Mouse (Mus musculus): ENCODE results near the gene Rcbtb2. TPM values are rescaled to one million over a fixed set of nuclear protein-coding genes. Genes with fewer than 3 reads are reported as not detected.

Gene Rcbtb2
- polyA plus RNA-seq, 1 experiment from 2014 or later = 32.2 TPM

- Histone ChIP-seq H3K36me3 (ENCODE audit: control insufficient read depth, insufficient read depth) (no peaks in the 10 kb centered on the region), H3K4me1 (replicated peaks; ENCODE audit: control insufficient read depth, insufficient read depth, low read length) (no peaks in the 10 kb centered on the region), H3K4me2 (replicated peaks; ENCODE audit: low read depth) (no peak overlapping the region), H3K27ac (ENCODE audit: low read depth, low read length) (no peak overlapping the region), H3K9me3 (ENCODE audit: control insufficient read depth) (no peaks in the 10 kb centered on the region), H3K4me3 (ENCODE audit: low read depth, low read length) (no peak overlapping the region), H3K27me3 (replicated peaks; ENCODE audit: control insufficient read depth, insufficient read depth, low read length) (no peaks in the 10 kb centered on the region), H3K9ac (ENCODE audit: low read depth, low read length) (no peak overlapping the region)
- TF ChIP-seq CTCF (IDR thresholded peaks at IDR 0.05; ENCODE audit: low read depth) = no peak
- ATAC-seq = no peak
- 91% methylated on average over 3 of the region's 3 CpGs for WGBS
Observed at GRCm38 (mm10) chr14:73141800-73142199, 19.0 kb downstream of the Rcbtb2 start.

DNA sequence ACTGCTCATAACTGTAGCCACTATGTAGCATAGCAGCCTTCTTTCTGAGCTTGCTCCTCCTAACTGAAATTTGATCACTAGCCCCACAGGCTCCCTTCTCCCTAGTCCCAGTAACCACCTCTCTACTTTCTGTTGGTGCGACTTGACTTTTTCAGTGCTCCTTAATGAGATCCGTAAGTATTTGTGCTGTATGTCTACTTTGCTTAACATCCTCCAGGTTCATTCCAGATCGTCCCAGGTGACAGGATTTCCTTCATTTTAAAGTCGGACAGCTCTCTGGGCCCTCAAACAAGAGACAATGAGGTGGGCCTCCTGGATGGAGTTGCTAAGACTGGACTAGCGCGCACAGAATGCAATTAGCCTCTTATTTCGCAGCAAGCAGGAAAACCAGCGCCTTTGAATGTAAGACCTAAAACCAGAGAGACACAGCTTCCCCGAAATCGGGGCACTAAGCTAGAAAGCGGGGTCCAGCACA is 19.6 kb downstream of the Rcbtb2 start:
- peak; percentile 4; the same call in 1 of the 2 replicates for ATAC-seq
- H3K4me2 ChIP-seq (replicated peaks; ENCODE audit: low read depth) = peak overlapping the region; percentile 75
- H3K36me3 ChIP-seq (ENCODE audit: control insufficient read depth, insufficient read depth) = no peaks in the 10 kb centered on the region
- no peaks in the 10 kb centered on the region for H3K9me3 ChIP-seq (ENCODE audit: control insufficient read depth)
- H3K9ac ChIP-seq (ENCODE audit: low read depth, low read length) = peak overlapping the region; percentile 96
- no peaks in the 10 kb centered on the region for H3K4me1 ChIP-seq (replicated peaks; ENCODE audit: control insufficient read depth, insufficient read depth, low read length)
- H3K27ac ChIP-seq (ENCODE audit: low read depth, low read length) = peak overlapping the region; percentile 96
- WGBS = 3% methylated on average over 11 of the region's 11 CpGs
- H3K27me3 ChIP-seq (replicated peaks; ENCODE audit: control insufficient read depth, insufficient read depth, low read length) = no peaks in the 10 kb centered on the region
- no peak for TF ChIP-seq CTCF (IDR thresholded peaks at IDR 0.05; ENCODE audit: low read depth)
- peak overlapping the region; percentile 80 for H3K4me3 ChIP-seq (ENCODE audit: low read depth, low read length)

DNA sequence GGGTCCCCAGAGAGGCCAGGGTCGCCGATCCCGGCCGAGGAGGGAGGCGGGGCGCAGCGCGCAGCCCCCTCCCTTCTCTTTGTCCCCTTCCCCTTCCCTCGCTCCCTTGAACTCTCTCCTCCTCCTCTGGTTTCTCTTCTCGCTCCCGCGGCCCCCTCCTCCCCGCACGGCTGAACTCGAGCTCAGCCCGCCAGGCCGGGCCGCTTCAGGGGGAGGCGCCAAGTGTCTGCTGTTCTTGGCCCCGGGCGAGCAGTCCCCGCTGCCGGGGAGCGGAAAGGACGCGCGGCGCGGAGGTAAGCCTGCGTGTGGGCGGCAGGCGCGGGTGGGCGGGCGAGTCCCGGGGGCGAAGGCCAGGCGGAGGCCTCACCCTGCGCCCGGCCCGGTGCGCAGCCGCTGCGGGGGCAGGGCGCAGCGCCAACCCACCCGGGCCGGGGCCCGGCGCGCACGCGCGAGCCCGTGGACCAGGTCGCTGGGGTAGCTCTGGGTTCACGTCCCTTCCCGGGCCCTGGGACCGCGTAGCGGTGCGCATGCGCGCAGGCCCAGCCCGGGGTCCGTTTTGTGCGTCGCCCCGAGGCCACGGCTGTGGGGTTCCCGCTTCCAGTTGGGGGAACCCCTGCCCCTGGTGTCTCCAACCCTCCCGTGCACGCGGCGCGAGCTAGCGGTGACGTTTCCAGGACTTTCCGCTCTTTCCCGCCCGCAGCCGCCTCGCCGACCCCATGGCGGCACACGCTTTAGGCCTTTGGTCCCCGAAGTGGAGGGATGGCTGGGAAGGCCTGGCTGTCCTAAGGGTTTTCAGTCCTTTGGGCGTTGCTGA is 20.3 kb downstream of the Rcbtb2 start:
- Histone ChIP-seq H3K9me3 (ENCODE audit: control insufficient read depth) (no peaks in the 10 kb centered on the region), H3K4me2 (replicated peaks; ENCODE audit: low read depth) (peak overlapping the region; percentile 75), H3K27ac (ENCODE audit: low read depth, low read length) (peak overlapping the region; percentile 96), H3K36me3 (ENCODE audit: control insufficient read depth, insufficient read depth) (no peaks in the 10 kb centered on the region), H3K4me3 (ENCODE audit: low read depth, low read length) (peak overlapping the region; percentile 80), H3K27me3 (replicated peaks; ENCODE audit: control insufficient read depth, insufficient read depth, low read length) (no peaks in the 10 kb centered on the region), H3K4me1 (replicated peaks; ENCODE audit: control insufficient read depth, insufficient read depth, low read length) (no peaks in the 10 kb centered on the region), H3K9ac (ENCODE audit: low read depth, low read length) (peak overlapping the region; percentile 96)
- TF ChIP-seq CTCF (IDR thresholded peaks at IDR 0.05; ENCODE audit: low read depth) = no peak
- peak; percentile 94 for ATAC-seq
- WGBS = under 1% methylated on average over 84 of the region's 88 CpGs

GRCm38 (mm10) chr14:73143710-73144420 is 21.0 kb downstream of the Rcbtb2 start:
- peak overlapping the region; percentile 96 for H3K9ac ChIP-seq (ENCODE audit: low read depth, low read length)
- peak overlapping the region; percentile 96 for H3K27ac ChIP-seq (ENCODE audit: low read depth, low read length)
- no peaks in the 10 kb centered on the region for H3K27me3 ChIP-seq (replicated peaks; ENCODE audit: control insufficient read depth, insufficient read depth, low read length)
- no peaks in the 10 kb centered on the region for H3K4me1 ChIP-seq (replicated peaks; ENCODE audit: control insufficient read depth, insufficient read depth, low read length)
- H3K9me3 ChIP-seq (ENCODE audit: control insufficient read depth) = no peaks in the 10 kb centered on the region
- 29% methylated on average over 25 of the region's 25 CpGs for WGBS
- H3K4me2 ChIP-seq (replicated peaks; ENCODE audit: low read depth) = peak overlapping the region; percentile 75
- peak; percentile 22 for ATAC-seq
- peak overlapping the region; percentile 80 for H3K4me3 ChIP-seq (ENCODE audit: low read depth, low read length)
- no peak for TF ChIP-seq CTCF (IDR thresholded peaks at IDR 0.05; ENCODE audit: low read depth)
- no peaks in the 10 kb centered on the region for H3K36me3 ChIP-seq (ENCODE audit: control insufficient read depth, insufficient read depth)

DNA sequence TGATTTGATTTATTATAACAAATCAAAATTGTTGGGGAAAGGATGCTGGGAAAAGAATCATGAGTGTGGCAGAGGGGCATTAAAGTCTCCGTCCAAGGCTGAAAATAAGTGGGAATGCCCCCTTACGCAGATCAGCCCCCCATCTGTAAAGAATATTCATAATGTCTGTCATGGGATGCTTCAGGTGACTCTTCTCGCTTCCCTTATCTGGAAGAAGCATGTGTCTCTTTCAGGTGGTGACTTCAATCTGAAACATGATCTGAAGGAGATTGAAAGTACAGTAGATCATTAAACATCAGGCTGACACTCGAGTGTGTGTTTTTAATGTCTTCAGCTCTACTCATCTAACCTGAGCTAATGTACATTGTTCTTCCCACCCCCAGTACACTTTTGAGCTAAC is 22.7 kb downstream of the Rcbtb2 start:
- Histone ChIP-seq H3K9me3 (ENCODE audit: control insufficient read depth) (no peaks in the 10 kb centered on the region), H3K4me2 (replicated peaks; ENCODE audit: low read depth) (no peak overlapping the region), H3K36me3 (ENCODE audit: control insufficient read depth, insufficient read depth) (no peaks in the 10 kb centered on the region), H3K9ac (ENCODE audit: low read depth, low read length) (no peak overlapping the region), H3K4me1 (replicated peaks; ENCODE audit: control insufficient read depth, insufficient read depth, low read length) (no peaks in the 10 kb centered on the region), H3K27me3 (replicated peaks; ENCODE audit: control insufficient read depth, insufficient read depth, low read length) (no peaks in the 10 kb centered on the region), H3K27ac (ENCODE audit: low read depth, low read length) (no peak overlapping the region), H3K4me3 (ENCODE audit: low read depth, low read length) (no peak overlapping the region)
- no peak for ATAC-seq
- TF ChIP-seq CTCF (IDR thresholded peaks at IDR 0.05; ENCODE audit: low read depth) = no peak
- 89% methylated on average over 4 of the region's 4 CpGs for WGBS

DNA sequence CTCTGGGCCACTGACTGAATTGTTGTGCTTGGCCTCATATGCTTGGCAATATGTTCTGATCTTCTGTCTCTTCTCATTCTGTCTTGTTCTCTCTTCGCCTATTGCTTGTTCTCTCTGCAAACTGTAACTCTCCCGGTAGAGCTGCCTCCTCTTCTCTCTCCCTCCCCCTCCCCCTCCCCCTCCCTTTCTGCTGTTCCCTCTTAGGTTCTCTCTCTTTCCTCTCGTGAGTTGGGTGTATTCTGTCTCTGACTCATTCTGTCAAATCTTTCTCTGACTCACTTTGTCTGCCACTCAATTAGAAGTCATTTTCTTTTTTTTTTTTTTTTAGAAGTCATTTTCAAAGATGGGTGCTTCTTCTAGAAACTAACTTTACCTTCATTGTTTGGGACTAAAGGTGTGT is 23.9 kb downstream of the Rcbtb2 start:
- H3K9me3 ChIP-seq (ENCODE audit: control insufficient read depth) = no peaks in the 10 kb centered on the region
- no peak overlapping the region for H3K27ac ChIP-seq (ENCODE audit: low read depth, low read length)
- no peak overlapping the region for H3K4me2 ChIP-seq (replicated peaks; ENCODE audit: low read depth)
- H3K4me1 ChIP-seq (replicated peaks; ENCODE audit: control insufficient read depth, insufficient read depth, low read length) = no peaks in the 10 kb centered on the region
- no peak for ATAC-seq
- no peak for TF ChIP-seq CTCF (IDR thresholded peaks at IDR 0.05; ENCODE audit: low read depth)
- H3K36me3 ChIP-seq (ENCODE audit: control insufficient read depth, insufficient read depth) = no peaks in the 10 kb centered on the region
- WGBS = 57% methylated on average over 3 of the region's 3 CpGs
- no peaks in the 10 kb centered on the region for H3K27me3 ChIP-seq (replicated peaks; ENCODE audit: control insufficient read depth, insufficient read depth, low read length)
- H3K9ac ChIP-seq (ENCODE audit: low read depth, low read length) = no peak overlapping the region
- no peak overlapping the region for H3K4me3 ChIP-seq (ENCODE audit: low read depth, low read length)
